Mouse (Mus musculus) bone marrow, adult 2 months (tissue): ENCODE data around the gene Dpp9.

ENCODE experiments used
- CTCF ChIP-seq: fragments of 200-500 bp; IDR thresholded peaks from 2 replicates; pipeline ENCODE4 v1.5.1; 2011; ENCODE audit warnings: low read length, control low read depth; ENCODE audit not compliant: control insufficient read depth, insufficient read depth
- POLR2A ChIP-seq: fragments of 200-500 bp; IDR thresholded peaks from 2 replicates; pipeline ENCODE4 v1.6.1; 2011; ENCODE audit warnings: low read depth, mild to moderate bottlenecking, control low read depth, low read length, borderline replicate concordance; ENCODE audit not compliant: control insufficient read depth

GRCm38 (mm10) chr17:56169830-56170229 lies 48.9 kb downstream of the Dpp9 start:
- TF ChIP-seq CTCF (no peak), POLR2A (no peak)
